In the genomic region with DNA sequence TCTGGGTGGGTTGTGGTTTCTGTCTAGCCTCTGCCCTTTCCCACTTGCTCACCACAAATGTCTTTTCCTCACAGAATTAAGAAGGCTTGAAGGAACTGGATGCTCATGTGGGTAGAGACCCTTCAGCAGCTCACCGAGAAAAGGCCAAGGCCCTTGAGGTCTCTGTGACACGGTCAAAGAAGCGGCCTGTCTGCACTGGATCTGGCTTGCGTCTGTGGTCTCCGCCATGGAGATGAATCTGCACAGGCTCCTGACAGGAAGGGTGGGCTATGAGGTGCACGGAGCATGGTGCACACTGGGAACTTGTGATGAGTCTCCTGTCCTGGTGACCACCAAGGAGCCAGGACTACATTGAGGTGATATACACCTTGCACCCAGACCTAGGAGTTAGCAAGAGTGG, we compare ENCODE assay signal across 20 mouse cellular contexts.
A peak's percentile ranks its signal among the peaks of the same experiment; 100 is the strongest.
DNase-seq lines count a peak whose midpoint lies in the region; ATAC-seq lines count a peak whose summit lies in the region.
"Had no signal": no experiment of that assay in that cellular context is flagged by ENCODE, and none has a peak within 500 bp of the region (broad histone marks: within the 10 kb centered on the region; RNA-seq: fewer than 3 reads in every experiment).

No protein-coding gene starts in this region.

- no peaks in the 10 kb centered on the region for H3K27me3 ChIP-seq in embryonic facial prominence, embryonic 14.5 days (replicated peaks; ENCODE audit: control insufficient read depth, insufficient read depth, low read length)
- H3K27me3 ChIP-seq in embryonic facial prominence, embryonic 10.5 days (replicated peaks; ENCODE audit: low read depth, poor library complexity, severe bottlenecking), result no peaks in the 10 kb centered on the region
- no peaks in the 10 kb centered on the region for H3K27me3 ChIP-seq in embryonic facial prominence, embryonic 15.5 days
- H3K27me3 ChIP-seq: embryonic facial prominence, embryonic 13.5 days; forebrain, embryonic 12.5 days; Patski had no signal

- no peak overlapping the region for H3K4me2 ChIP-seq in embryonic facial prominence, embryonic 14.5 days (ENCODE audit: low read depth, low read length)
- H3K4me2 ChIP-seq in embryonic facial prominence, embryonic 15.5 days (replicated peaks), result no peak overlapping the region
- H3K4me2 ChIP-seq: embryonic facial prominence, embryonic 13.5 days; forebrain, embryonic 12.5 days had no signal

- H3K4me1 ChIP-seq in embryonic facial prominence, embryonic 14.5 days (ENCODE audit: control insufficient read depth, insufficient read depth, low read length), result no peaks in the 10 kb centered on the region
- H3K4me1 ChIP-seq in embryonic facial prominence, embryonic 10.5 days, result peaks cover 20% of the 10 kb centered on the region
- no peaks in the 10 kb centered on the region for H3K4me1 ChIP-seq in embryonic facial prominence, embryonic 15.5 days
- H3K4me1 ChIP-seq: forebrain, embryonic 12.5 days had no signal

- 55% methylated on average over 6 of the region's 6 CpGs for WGBS in embryonic facial prominence, embryonic 14.5 days
- WGBS in embryonic facial prominence, embryonic 10.5 days, result 72% methylated on average over 6 of the region's 6 CpGs
- WGBS in embryonic facial prominence, embryonic 15.5 days, result 64% methylated on average over 6 of the region's 6 CpGs

- H3K9me3 ChIP-seq in embryonic facial prominence, embryonic 14.5 days (ENCODE audit: control insufficient read depth, low read length), result no peaks in the 10 kb centered on the region
- no peaks in the 10 kb centered on the region for H3K9me3 ChIP-seq in embryonic facial prominence, embryonic 10.5 days
- no peaks in the 10 kb centered on the region for H3K9me3 ChIP-seq in embryonic facial prominence, embryonic 15.5 days (replicated peaks)
- H3K9me3 ChIP-seq: embryonic facial prominence, embryonic 13.5 days; forebrain, embryonic 10.5 days; forebrain, embryonic 12.5 days had no signal

- no peak overlapping the region for H3K27ac ChIP-seq in embryonic facial prominence, embryonic 14.5 days (replicated peaks; ENCODE audit: low read depth, low read length)
- H3K27ac ChIP-seq in embryonic facial prominence, embryonic 10.5 days (replicated peaks), result no peak overlapping the region
- no peak overlapping the region for H3K27ac ChIP-seq in embryonic facial prominence, embryonic 15.5 days (replicated peaks)
- H3K27ac ChIP-seq: embryonic facial prominence, embryonic 13.5 days; forebrain, embryonic 10.5 days; forebrain, embryonic 12.5 days had no signal

- H3K4me3 ChIP-seq in embryonic facial prominence, embryonic 14.5 days (ENCODE audit: low read depth, low read length), result no peak overlapping the region
- no peak overlapping the region for H3K4me3 ChIP-seq in embryonic facial prominence, embryonic 10.5 days
- no peak overlapping the region for H3K4me3 ChIP-seq in embryonic facial prominence, embryonic 15.5 days (replicated peaks)
- H3K4me3 ChIP-seq: embryonic facial prominence, embryonic 13.5 days; erythroblast, embryonic 14.5 days; forebrain, embryonic 10.5 days; forebrain, embryonic 12.5 days had no signal

- H3K36me3 ChIP-seq in embryonic facial prominence, embryonic 14.5 days (ENCODE audit: control insufficient read depth, insufficient read depth, low read length), result no peaks in the 10 kb centered on the region
- no peaks in the 10 kb centered on the region for H3K36me3 ChIP-seq in embryonic facial prominence, embryonic 10.5 days (replicated peaks)
- no peaks in the 10 kb centered on the region for H3K36me3 ChIP-seq in embryonic facial prominence, embryonic 15.5 days
- H3K36me3 ChIP-seq: embryonic facial prominence, embryonic 13.5 days; forebrain, embryonic 10.5 days; forebrain, embryonic 12.5 days had no signal

- ATAC-seq in embryonic facial prominence, embryonic 14.5 days (ENCODE audit: low read depth), result no peak
- ATAC-seq in embryonic facial prominence, embryonic 15.5 days (ENCODE audit: insufficient number of reproducible peaks, low FRiP score, low TSS enrichment, low read depth), result peak; percentile 54; the same call in 1 of the 2 replicates
- ATAC-seq: forebrain, embryonic 14.5 days; forebrain, embryonic 16.5 days; Patski had no signal

- peak; percentile 23 for DNase-seq in embryonic facial prominence, embryonic 14.5 days (ENCODE audit: low spot score)
- DNase-seq in embryonic facial prominence, embryonic 10.5 days (ENCODE audit: low spot score), result no peak
- peak; percentile 29 for DNase-seq in 3134 (ENCODE audit: extremely low read depth, insufficient read length, low spot score)
- DNase-seq in adrenal gland, postnatal 36 days, result no peak
- DNase-seq: adrenal gland, adult 2 months; adrenal gland, postnatal 10 days; adrenal gland, postnatal 25 days; cerebellum, adult 11-12 months; cerebellum, adult 2 months; cerebellum, adult 9-10 months; cerebellum, postnatal 10 days; cerebellum, postnatal 25 days had no signal

- no peak overlapping the region for H3K9ac ChIP-seq in embryonic facial prominence, embryonic 14.5 days (ENCODE audit: low read depth, low read length)
- H3K9ac ChIP-seq in embryonic facial prominence, embryonic 15.5 days, result no peak overlapping the region
- H3K9ac ChIP-seq: embryonic facial prominence, embryonic 13.5 days; forebrain, embryonic 12.5 days had no signal

Comparison
In these comparisons a context has a peak if more than half of its experiments do, and no peak if none do; other contexts are left out.
1. DNase-seq: peak in embryonic facial prominence, embryonic 14.5 days (single experiment) and 3134 (single experiment); none in embryonic facial prominence, embryonic 10.5 days (single experiment) and adrenal gland, postnatal 36 days (0 of 2).